Mouse (Mus musculus) frontal cortex, postnatal 25 days (tissue): ENCODE data around the gene Noct.

Experiments used
- DNase-seq, 2 experiments: peaks; one replicate each; pipeline ENCODE4 v3.0.0; 2022; ENCODE audit warnings: low spot score in 2 of 2

Gene Noct

DNA sequence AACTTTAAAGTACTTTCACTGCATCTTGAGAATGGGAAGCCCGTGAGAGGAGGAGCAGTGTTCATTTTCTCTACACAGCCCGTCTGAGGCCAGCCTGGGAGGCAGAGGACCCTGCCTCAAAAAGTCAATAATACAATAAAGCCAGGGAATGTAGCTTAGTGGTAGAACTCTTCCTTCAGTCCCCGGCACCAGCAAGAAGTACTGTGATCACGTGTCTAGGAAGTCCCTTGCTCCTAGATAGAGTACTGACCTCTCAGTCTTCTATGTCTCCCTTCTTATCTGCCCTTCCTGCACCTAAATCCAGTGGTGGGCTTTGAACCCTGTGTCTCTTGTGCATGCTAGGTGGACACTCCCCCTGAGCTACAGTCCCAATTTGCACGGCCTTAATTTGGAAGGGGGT lies 6.6 kb downstream of the Noct start:
- DNase-seq, result no peak

DNA sequence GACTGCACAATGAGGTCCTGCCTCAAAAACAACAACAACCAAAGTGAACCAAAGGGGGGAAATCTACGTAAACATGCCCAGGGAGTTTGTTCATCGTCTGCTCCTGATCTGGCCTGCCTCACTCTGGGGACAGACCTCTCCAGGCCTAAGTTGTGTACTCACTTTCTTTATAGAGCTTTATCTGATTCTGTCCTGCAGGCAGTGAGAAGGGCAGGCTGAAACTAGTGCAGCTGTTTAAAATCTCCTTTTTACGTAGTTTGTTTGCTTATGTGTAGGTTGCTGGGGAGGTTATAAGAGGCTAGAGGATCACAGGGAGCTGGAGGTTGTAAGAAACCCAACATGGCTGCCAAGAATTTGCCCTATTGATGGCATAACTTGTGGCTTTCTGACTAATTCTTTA lies 7.3 kb downstream of the Noct start:
- DNase-seq, result no peak

GRCm38 (mm10) chr3:51232205-51232910 lies 8.1 kb downstream of the Noct start:
- DNase-seq, result no peak

GRCm38 (mm10) chr3:51233474-51233873 lies 9.2 kb downstream of the Noct start:
- DNase-seq, result no peak

- DNase-seq, result peak; percentile 63 to 71
These were observed 9.9 kb downstream of the Noct start for GRCm38 (mm10) chr3:51233918-51234751.

GRCm38 (mm10) chr3:51234752-51235055 lies 10.5 kb downstream of the Noct start:
- DNase-seq, result no peak

DNA sequence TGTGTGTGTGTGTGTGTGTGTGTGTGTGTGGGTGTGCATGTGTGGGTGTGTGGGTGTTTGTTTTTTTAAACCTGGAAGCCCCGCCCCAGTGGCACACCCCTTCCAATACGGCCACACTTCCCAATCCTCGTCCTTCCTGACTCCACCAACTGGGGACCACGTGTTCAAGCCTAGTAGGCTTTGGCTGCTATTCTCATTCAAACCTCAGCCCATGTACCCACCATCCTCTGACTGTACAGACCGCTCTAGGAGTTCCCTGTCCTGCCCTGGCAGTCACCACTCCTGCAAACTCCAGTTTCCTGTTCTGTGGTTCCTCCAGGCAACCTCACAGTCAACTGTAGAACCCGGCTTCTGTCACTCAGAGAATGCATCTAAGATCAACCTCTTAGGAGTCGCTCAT lies 14.3 kb downstream of the Noct start:
- DNase-seq, result no peak

GRCm38 (mm10) chr3:51239541-51239940 lies 15.3 kb downstream of the Noct start:
- no peak for DNase-seq

DNA sequence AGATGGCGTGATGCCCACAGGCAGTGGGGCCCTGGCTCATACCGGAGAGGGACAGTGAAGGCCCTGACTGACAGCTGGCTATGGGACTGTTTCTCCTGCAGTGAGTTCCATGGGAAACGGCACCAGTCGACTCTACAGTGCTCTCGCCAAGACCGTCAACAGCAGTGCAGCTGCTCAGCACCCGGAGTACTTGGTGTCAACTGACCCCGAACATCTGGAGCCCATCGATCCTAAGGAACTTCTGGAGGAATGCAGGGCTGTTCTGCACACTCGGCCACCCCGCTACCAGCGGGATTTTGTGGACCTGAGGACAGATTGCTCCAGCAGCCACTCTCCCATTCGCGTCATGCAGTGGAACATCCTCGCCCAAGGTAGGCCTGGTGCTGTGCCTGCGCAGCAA lies 23.5 kb downstream of the Noct start:
- DNase-seq, result no peak

- no peak for DNase-seq
These were observed 24.4 kb downstream of the Noct start for GRCm38 (mm10) chr3:51248600-51248999.

DNA sequence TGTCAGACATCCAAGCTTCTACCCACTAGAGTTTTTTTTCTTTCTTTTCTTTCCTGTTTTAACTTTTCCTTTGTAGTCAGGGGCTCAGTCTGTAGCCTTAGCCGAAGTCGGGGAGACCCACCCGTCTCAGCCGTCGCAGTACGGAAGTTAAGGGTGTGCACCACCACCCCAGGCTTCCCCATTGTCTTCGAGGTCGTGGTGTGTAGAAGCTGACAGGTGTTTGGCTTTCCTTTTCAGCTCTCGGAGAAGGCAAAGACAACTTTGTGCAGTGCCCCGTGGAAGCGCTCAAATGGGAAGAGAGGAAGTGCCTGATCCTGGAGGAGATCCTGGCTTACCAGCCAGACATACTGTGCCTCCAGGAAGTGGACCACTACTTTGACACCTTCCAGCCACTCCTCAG lies 25.2 kb downstream of the Noct start:
- DNase-seq, result no peak

DNA sequence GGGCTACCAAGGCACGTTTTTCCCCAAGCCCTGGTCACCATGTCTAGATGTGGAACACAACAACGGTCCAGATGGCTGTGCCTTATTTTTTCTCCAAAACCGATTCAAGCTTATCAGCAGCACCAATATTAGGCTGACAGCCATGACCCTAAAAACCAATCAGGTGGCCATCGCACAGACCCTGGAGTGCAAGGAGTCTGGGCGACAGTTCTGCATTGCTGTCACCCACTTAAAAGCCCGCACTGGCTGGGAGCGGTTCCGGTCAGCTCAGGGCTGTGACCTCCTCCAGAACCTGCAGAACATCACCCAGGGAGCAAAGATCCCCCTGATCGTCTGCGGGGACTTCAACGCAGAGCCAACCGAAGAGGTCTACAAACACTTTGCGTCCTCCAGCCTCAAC lies 25.6 kb downstream of the Noct start:
- no peak for DNase-seq

DNA sequence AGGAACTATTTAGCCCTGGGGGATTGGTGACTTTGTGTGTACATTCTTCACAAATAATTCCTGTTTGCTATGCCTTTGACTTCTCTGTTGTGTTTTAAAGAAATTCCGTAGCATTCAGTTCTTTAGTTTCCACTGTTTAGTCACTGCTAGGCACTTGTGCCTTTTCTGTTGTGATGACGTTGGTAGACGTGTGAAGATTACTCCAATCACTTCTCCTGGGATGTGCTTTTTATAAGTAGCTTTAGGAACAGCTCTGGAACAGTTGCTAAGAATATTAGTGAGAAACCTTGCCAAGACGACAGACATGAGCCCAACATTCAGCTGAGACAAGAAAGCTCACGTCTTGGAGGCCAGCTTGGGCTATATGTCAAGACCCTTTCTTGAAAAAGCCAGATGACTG lies 26.8 kb downstream of the Noct start:
- no peak for DNase-seq

DNA sequence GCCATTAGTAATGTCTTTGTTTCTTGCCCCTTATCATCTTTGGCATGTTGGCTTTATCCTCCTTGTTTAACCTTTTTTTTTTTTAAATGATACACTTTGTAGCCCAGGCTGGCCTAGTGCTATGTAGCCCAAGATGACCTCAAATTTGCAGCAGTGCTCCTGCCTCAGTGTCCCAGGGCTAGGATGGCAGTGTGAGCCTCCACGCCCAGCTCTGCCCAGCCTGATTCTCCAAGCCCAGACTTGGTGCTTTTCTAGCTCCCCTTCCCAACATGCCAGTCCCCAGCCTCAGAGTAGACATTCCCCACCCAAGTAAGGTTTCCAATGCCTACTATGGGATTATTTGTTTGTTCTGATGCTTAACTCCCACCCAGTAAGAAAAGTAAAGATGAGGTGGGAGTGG lies 28.0 kb downstream of the Noct start:
- DNase-seq, result no peak

DNA sequence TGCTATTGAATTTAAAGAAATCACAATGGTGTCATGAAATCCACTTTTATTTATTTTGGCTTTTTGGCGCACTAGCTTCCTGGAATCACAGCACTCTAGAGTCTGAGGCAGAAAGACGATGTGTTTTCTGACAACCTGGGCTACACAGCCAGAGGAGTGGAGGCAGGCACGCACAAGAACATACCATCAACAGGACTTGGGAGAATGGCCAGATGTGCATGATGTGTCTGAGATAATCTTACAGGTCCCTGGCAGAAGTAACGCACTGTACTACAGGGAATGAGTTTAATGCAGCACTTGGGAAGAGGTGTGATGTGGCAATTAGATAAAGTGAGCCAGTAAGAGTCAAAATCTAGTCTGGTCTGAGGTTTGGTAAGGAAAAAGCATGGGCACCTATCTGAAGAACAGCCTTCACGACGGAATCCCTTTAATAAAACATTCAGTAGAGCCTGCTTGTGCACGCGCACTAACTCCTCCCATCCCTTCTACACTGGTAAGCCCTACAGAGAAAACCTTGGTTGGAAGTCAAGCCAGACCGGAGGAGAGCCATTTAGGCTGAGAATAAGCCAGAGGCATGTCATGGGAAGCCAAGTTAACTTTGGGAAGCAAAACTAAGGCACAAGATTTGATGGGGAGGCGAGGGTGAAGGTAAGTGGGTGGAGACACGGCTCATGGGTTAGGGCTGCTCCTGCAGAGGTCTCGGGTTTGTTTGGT lies 28.6 kb downstream of the Noct start:
- DNase-seq, result no peak

GRCm38 (mm10) chr3:51254784-51255183 lies 30.5 kb downstream of the Noct start:
- DNase-seq, result no peak

- no peak for DNase-seq
These were observed 32.2 kb downstream of the Noct start for GRCm38 (mm10) chr3:51256450-51256849.

- DNase-seq, result no peak
These were observed 33.8 kb downstream of the Noct start for GRCm38 (mm10) chr3:51258070-51258469.

DNA sequence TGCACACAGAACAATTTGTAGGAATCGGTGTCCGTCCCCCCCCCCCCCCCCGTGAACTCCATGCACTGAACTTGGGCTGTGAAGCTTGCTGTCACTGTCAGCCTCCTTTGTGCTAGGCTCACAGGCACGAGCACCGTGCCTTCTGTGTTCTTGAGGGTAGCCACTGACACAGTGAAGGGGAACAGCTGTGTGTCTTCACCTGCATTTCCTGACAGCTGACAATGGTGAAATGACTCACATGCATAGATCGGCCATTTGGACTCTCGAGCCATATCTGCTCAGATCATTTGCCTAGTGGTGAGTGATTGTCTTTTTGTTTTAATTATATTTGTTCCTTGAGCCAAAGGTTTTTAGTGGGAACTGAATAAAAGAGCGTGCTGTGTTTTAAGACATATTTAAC lies 38.7 kb downstream of the Noct start:
- no peak for DNase-seq

DNA sequence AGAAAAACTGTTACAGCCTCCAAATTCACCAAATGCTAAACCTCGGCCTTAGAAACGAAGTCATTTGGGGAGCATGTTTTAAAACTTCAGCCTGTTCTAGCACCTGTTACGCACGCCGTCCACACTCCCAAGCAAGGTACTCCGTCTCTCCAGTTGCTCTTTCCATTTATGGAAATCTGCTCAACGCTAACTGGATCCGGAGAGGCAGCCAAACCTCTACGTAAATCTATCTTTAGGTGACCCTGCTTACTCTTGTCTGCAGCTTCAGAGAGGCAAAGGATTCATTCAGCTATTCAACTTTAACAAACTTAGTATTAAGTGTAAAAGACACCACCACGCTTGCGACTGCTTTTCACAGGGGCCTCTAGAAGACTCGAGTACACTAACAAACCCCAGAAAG lies 44.2 kb downstream of the Noct start:
- no peak for DNase-seq

DNA sequence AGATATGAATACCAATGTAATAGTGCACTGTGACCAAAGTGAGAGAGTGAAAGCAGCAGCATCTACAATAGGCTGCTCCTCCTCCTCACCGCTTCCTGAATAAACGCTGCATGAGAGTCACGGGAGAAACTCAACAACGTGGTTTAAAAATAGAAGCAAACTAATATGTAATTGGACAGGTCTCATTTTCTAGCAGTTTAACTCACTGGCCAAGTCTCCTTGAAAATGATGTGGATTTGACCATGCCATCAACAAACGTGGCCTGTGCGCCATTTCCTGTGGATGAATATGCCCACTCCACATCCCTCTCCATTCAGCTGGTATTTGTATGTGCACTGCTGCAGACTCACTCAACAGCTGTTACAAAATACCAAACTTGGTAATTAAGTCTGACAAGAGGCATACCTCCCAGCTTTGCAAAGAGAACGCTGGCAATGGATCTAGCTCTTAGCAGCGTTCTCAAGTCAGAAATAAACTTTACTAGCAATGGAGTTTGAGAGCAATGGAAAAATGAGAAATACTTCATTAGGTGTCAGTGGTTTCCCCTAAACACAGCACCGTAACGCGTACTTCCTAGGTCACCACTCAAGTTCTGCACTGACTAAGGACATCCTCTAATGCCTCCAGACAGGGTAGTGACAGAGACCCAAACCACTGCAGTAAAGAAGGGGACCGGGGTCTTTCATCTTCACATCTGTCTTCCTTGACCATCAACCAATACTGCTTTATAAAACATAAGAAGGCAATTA lies 46.0 kb downstream of the Noct start:
- no peak for DNase-seq

- DNase-seq, result peak; percentile 91 to 96
These were observed 51.7 kb downstream of the Noct start for GRCm38 (mm10) chr3:51275956-51276398.
